Mouse (Mus musculus): ENCODE results near the gene Optc. TPM values are rescaled to one million over a fixed set of nuclear protein-coding genes. Genes with fewer than 3 reads are reported as not detected.
A peak's percentile ranks its signal among the peaks of the same experiment; 100 is the strongest.

Optc gene
- polyA plus RNA-seq, 1 experiment from 2014 or later = 1.7 TPM

DNA sequence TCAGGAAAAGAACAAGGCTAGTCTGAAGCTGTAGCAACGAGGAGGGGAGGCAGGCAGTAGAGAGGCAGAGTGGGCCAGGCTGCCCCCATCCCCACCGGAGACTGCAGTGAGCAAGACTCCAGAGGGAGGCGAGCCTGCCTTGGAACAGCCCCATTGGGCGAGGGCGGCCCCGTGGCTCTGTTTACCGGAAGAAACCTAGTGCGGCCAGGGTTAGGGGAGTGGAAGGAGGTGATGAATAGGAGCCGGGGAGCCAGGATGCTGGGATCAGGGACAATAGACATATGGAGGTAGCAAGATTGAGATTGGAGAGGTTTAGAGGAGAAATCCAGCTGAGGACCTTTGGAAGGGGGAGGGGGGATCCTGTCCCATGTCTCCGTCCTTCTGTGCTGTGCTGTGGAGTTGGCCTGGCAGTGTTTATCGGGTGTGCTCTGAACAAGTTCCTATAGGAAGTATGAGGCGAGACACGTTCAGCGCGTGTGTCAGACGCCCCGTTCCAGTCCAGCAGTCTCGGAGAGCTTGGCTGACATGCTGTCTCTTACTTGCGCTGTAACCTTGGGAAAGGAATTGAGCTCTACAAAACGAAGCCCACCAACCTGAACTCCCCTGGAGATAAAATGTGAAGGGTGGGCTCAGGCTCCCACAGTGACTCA lies 17.7 kb downstream of the Optc start:
- no peak; the same call in 1 of the 2 replicates for ATAC-seq (ENCODE audit: insufficient read depth, low FRiP score, low read depth)
- peak overlapping the region; percentile 38 for H3K4me2 ChIP-seq
- no peaks in the 10 kb centered on the region for H3K27me3 ChIP-seq (replicated peaks)
- H3K27ac ChIP-seq = peak overlapping the region; percentile 61
- H3K9ac ChIP-seq = peak overlapping the region; percentile 17; the same call in 1 of the 2 replicates
- H3K4me1 ChIP-seq = peaks cover 65% of the 10 kb centered on the region
- H3K4me3 ChIP-seq (replicated peaks) = no peak overlapping the region
- 19% methylated on average over 20 of the region's 20 CpGs for WGBS
- H3K36me3 ChIP-seq = no peaks in the 10 kb centered on the region
- no peaks in the 10 kb centered on the region for H3K9me3 ChIP-seq

DNA sequence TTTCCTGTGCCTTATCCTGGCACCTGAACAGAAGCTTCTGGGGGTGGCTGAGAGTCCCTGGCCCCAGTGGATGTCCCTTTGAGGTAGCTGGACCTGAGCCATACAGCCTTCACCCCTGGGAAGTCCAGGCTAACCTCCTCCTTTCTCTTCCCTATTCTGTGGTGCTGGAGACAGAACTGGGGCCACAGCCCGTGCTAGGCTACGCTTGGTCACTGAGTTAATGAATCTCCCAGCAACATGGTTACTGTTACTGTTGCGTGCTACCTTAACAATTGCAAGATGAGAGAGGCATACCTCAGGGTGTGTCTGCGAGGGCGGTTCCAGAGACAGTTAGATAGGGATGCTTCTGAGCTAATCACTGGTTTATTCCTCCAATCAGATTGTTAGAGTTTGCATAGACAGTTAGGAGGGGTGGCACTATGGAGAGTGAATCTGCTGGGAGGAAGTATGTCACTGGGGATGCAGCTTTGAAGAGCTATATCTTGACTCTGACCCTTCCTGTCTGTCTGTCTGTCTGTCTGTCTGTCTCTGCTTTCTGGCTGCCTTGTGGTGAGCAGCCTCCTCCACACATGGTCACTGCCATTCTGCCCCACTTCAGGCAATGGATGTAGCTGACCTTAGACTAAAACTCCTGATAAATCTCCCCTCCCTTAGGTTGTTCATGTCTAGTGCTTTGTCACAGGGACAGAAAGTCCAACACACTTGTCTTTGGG lies 20.1 kb downstream of the Optc start:
- H3K9me3 ChIP-seq = no peaks in the 10 kb centered on the region
- WGBS = 83% methylated on average over 5 of the region's 5 CpGs
- H3K36me3 ChIP-seq = no peaks in the 10 kb centered on the region
- H3K27ac ChIP-seq = no peak overlapping the region
- peaks cover 53% of the 10 kb centered on the region for H3K4me1 ChIP-seq
- no peak for ATAC-seq (ENCODE audit: insufficient read depth, low FRiP score, low read depth)
- no peak overlapping the region for H3K4me2 ChIP-seq
- no peak overlapping the region for H3K4me3 ChIP-seq (replicated peaks)
- H3K9ac ChIP-seq = no peak overlapping the region
- no peaks in the 10 kb centered on the region for H3K27me3 ChIP-seq (replicated peaks)

DNA sequence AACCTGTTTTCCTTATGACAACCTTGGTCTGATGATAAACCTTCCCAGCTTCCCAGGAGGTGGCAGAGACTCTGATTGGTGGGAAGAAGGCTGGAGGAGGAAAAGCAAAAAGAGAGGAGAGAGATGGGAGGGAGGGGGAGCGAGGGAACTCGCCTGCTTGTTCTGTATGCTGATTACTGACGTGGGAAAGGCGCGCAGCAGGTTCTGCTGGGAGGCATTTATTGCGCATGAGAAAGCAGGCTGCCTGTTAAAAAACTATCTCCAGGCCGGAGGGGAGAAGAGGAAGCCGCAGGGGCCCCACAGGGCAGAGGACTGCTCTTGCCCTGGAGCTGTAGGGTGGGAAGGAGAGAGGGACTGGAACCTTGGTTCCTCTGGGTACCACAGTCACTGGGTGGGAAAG lies 20.8 kb downstream of the Optc start:
- no peak overlapping the region for H3K4me2 ChIP-seq
- no peak overlapping the region for H3K27ac ChIP-seq
- no peak overlapping the region for H3K4me3 ChIP-seq (replicated peaks)
- no peak for ATAC-seq (ENCODE audit: insufficient read depth, low FRiP score, low read depth)
- WGBS = 19% methylated on average over 8 of the region's 8 CpGs
- H3K36me3 ChIP-seq = no peaks in the 10 kb centered on the region
- H3K9me3 ChIP-seq = no peaks in the 10 kb centered on the region
- H3K9ac ChIP-seq = no peak overlapping the region
- peaks cover 46% of the 10 kb centered on the region for H3K4me1 ChIP-seq
- H3K27me3 ChIP-seq (replicated peaks) = no peaks in the 10 kb centered on the region

DNA sequence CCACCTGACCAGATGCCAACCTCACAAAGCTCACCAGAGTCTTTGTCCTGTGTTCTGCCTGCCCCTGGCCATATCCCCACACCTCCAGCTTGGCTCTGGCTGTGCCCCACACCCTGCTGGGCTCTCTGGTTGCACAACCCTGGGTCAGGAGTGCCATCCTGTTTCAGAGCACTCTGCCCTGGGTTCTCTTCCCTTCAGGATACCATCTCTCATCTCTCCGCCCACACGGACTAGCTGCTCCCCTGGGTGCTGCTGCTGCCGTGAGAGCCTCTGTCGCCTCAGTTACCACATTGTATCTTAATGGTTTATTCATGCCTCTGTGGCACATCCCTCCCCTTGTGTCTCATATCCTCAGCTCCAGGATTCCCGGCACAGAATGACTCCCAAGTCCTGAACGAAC lies 21.4 kb downstream of the Optc start:
- 63% methylated on average over 6 of the region's 6 CpGs for WGBS
- no peaks in the 10 kb centered on the region for H3K9me3 ChIP-seq
- peaks cover 40% of the 10 kb centered on the region for H3K4me1 ChIP-seq

DNA sequence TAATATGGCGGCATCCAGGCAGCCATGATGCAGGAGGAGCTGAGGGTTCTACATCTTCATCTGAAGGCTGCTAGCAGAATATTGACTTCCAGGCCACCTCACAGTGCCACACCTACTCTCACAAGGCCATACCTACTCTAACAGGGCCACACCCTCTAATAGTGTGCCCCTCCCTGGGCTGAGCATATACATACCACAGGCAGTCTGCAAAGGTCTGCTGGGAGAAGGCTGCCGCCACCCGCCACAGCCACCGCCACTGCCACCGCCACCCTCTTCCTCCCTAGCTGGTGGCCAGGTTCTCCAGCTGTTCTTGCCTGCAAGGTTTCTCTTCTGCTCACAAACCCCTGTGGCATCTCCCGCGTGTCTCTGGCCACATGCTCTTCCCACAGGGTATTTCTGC lies 22.0 kb downstream of the Optc start:
- ATAC-seq (ENCODE audit: insufficient read depth, low FRiP score, low read depth) = peak; percentile 64; the same call in 1 of the 2 replicates
- no peak overlapping the region for H3K4me2 ChIP-seq
- H3K27me3 ChIP-seq (replicated peaks) = no peaks in the 10 kb centered on the region
- H3K36me3 ChIP-seq = no peaks in the 10 kb centered on the region
- WGBS = 88% methylated on average over 7 of the region's 7 CpGs
- no peaks in the 10 kb centered on the region for H3K9me3 ChIP-seq
- no peak overlapping the region for H3K9ac ChIP-seq
- H3K4me1 ChIP-seq = peaks cover 34% of the 10 kb centered on the region
- H3K27ac ChIP-seq = no peak overlapping the region
- no peak overlapping the region for H3K4me3 ChIP-seq (replicated peaks)

More for the DNA sequence above, 21.4 kb downstream of the Optc start:
- H3K27me3 ChIP-seq (replicated peaks) = no peaks in the 10 kb centered on the region
- H3K36me3 ChIP-seq = no peaks in the 10 kb centered on the region
- no peak overlapping the region for H3K4me3 ChIP-seq (replicated peaks)
- no peak overlapping the region for H3K9ac ChIP-seq
- no peak for ATAC-seq (ENCODE audit: insufficient read depth, low FRiP score, low read depth)
- no peak overlapping the region for H3K27ac ChIP-seq
- no peak overlapping the region for H3K4me2 ChIP-seq

DNA sequence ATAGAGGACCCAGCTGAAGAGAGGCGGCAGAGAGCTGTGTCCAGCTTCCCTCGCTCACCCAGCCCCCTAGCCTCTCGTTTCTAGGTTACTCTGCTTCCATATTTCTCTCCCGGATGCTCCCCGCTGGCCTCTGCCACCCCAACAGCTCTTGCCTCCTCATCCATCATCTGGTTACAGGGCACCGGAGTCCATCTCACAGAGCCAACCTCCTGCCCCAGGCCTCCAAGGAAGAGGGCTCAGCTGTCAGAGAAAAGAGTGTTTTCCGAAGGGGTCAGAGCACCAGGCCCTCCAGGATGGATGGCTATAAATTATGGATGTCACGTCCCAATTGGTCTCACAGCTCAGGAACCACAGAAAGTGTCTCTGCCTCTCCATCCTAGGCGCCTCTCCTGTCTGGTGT lies 23.1 kb downstream of the Optc start:
- Histone ChIP-seq H3K4me2 (no peak overlapping the region), H3K9me3 (no peaks in the 10 kb centered on the region), H3K27me3 (replicated peaks) (no peaks in the 10 kb centered on the region), H3K9ac (no peak overlapping the region), H3K27ac (no peak overlapping the region), H3K4me1 (peaks cover 25% of the 10 kb centered on the region), H3K4me3 (replicated peaks) (no peak overlapping the region), H3K36me3 (no peaks in the 10 kb centered on the region)
- no peak for ATAC-seq (ENCODE audit: insufficient read depth, low FRiP score, low read depth)
- 59% methylated on average over 9 of the region's 9 CpGs for WGBS

DNA sequence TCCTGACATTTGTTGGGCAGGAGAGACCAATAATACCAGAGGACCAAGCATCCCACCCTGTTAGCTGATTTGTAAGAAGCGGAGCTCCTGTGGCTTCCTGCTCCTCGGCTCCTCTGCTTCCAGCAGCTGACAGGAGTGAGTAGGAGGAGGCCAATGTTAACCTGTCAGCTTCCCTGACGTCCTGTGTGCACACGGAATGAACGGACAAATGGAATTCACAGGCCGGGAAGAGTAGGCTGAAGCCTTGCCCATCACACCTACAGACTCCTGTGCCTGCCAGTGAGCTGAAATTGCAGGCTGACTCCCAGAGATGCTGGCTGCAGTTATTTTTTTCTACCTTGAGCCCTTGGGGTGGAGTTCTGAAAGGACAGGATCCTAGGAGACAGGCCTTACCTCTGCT lies 23.7 kb downstream of the Optc start:
- Histone ChIP-seq H3K4me1 (peaks cover 18% of the 10 kb centered on the region), H3K9me3 (no peaks in the 10 kb centered on the region), H3K4me3 (replicated peaks) (no peak overlapping the region), H3K27me3 (replicated peaks) (no peaks in the 10 kb centered on the region), H3K4me2 (no peak overlapping the region), H3K9ac (no peak overlapping the region), H3K27ac (no peak overlapping the region), H3K36me3 (no peaks in the 10 kb centered on the region)
- no peak for ATAC-seq (ENCODE audit: insufficient read depth, low FRiP score, low read depth)
- 64% methylated on average over 6 of the region's 6 CpGs for WGBS

DNA sequence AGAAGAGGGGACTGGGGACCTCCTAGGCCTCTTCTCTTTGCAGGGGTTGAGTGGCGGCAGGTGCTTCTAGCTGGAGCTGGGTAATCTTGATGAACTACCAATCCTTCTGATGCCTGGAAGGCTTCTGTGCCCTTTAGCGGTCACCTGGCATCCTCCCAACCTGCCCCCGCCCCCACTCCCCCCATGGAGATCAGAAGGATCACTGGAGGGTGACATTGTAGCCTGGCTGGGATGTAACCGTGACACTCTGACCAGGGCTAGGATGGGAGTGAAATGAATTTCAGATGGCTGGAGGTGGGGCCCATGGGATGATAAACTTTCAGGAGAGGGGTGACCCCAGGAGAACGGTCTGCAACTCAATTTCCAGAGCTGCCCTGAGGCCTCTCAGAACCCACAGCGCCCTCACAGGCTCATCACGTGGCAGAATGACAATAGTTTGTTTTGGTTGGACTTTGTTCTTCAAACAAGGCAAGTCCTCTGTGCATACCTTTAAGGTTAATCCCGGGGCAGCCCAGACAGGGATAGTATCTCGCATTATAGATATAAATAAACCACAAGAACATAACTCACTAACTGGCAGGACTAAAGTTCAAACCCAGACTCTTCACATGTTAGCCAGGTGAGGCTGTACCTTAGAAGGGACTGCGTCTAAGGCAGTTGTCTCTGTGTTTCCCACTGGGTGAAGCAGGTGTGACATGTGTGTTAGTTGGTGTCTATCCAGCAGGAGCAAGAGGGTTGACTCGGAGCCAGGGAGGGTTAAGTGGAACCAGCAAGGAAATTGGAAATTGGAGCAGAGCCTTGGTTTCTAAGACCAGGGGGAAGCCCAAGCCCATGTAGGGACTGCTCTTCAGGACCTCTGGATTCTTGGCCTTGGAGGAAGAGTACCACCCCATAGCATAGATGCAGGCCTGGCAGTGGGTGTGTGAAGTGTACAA lies 25.2 kb downstream of the Optc start:
- ATAC-seq (ENCODE audit: insufficient read depth, low FRiP score, low read depth) = no peak
- Histone ChIP-seq H3K36me3 (no peaks in the 10 kb centered on the region), H3K4me3 (replicated peaks) (no peak overlapping the region), H3K27me3 (replicated peaks) (no peaks in the 10 kb centered on the region), H3K4me2 (no peak overlapping the region), H3K9ac (no peak overlapping the region), H3K9me3 (no peaks in the 10 kb centered on the region), H3K27ac (no peak overlapping the region), H3K4me1 (peaks cover 13% of the 10 kb centered on the region)
- WGBS = 50% methylated on average over 11 of the region's 11 CpGs

DNA sequence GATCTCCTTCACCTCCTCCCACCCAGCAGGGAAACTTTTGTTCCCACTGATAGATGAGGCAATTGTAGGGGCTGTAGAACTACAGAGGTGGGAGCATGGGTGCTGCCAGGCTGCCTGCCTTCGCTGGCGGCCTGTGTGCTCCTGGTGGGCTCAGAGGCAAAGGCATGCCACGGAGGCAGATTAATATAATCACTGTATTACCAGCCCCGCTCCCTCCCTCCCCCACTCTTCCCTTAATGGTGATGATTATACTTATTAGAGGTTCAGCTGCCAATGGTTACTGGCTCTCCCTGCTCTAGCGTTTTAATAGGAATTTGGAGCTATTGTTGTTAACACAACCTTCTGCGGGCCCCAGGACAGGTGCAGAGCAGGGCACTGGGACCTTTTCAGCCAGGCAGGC lies 26.0 kb downstream of the Optc start:
- no peak for ATAC-seq (ENCODE audit: insufficient read depth, low FRiP score, low read depth)
- Histone ChIP-seq H3K4me3 (replicated peaks) (no peak overlapping the region), H3K9me3 (no peaks in the 10 kb centered on the region), H3K4me1 (0 out of 2 replicates have a peak, but pooled peaks cover 5% of the 10 kb centered on the region), H3K36me3 (no peaks in the 10 kb centered on the region), H3K27me3 (replicated peaks) (no peaks in the 10 kb centered on the region), H3K4me2 (no peak overlapping the region), H3K27ac (no peak overlapping the region), H3K9ac (no peak overlapping the region)
- WGBS = 45% methylated on average over 6 of the region's 6 CpGs

DNA sequence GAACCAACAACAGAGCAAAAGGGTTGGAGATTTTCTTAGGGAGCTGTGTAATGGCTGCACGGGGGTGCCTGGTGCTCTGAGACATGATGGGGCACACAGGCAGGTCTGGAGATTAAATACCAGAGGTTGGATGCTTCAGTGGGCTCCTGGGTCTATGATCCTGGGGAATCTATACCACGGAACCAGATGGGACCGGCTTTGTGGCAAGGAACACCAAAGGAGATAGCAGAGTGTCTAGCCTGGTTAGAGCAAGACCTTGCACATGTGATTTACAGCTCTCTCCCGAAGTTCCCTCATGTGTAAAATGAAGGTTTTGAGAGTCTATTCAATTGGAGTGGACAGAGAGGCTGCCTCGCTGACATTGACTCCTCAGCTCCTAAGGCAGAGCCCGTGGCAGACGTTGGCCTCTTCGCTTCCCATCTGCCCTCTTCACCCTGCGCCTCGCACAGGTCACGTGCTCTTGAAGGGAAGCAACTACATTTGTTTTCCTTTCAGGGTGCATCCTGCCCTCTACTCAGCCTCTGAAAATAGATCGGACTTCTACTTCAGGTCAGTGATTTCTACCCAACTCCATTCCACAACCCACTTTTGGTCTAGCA lies 28.9 kb downstream of the Optc start:
- no peak overlapping the region for H3K27ac ChIP-seq
- H3K4me1 ChIP-seq = no peaks in the 10 kb centered on the region
- H3K36me3 ChIP-seq = no peaks in the 10 kb centered on the region
- WGBS = 62% methylated on average over 12 of the region's 12 CpGs
- no peak overlapping the region for H3K4me2 ChIP-seq
- H3K9ac ChIP-seq = no peak overlapping the region
- H3K4me3 ChIP-seq (replicated peaks) = no peak overlapping the region
- no peaks in the 10 kb centered on the region for H3K27me3 ChIP-seq (replicated peaks)
- H3K9me3 ChIP-seq = no peaks in the 10 kb centered on the region
- no peak for ATAC-seq (ENCODE audit: insufficient read depth, low FRiP score, low read depth)

DNA sequence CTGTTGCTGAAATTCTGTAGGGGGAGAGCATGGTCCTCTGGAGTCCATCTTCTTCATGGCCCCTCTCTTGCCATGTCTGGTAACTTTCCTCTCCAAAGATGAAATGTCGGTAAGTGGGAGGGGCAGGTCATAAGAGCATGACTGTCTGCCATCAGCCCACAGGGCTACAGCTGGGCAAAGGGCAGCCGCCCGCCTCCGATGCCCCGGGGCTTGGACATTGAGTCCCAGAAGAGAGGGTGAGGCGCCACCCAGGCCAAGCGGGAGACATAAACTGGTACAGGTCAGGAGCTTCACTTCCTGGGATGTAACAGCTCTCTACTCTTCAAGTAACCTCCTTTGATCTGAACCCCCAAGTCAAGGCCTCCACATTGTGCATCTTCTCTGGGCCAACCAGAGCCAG lies 30.9 kb downstream of the Optc start:
- H3K27me3 ChIP-seq (replicated peaks) = no peaks in the 10 kb centered on the region
- no peak overlapping the region for H3K9ac ChIP-seq
- no peak overlapping the region for H3K27ac ChIP-seq
- H3K4me3 ChIP-seq (replicated peaks) = no peak overlapping the region
- 87% methylated on average over 7 of the region's 7 CpGs for WGBS
- no peaks in the 10 kb centered on the region for H3K4me1 ChIP-seq
- no peak overlapping the region for H3K4me2 ChIP-seq
- no peak for ATAC-seq (ENCODE audit: insufficient read depth, low FRiP score, low read depth)
- H3K9me3 ChIP-seq = no peaks in the 10 kb centered on the region
- H3K36me3 ChIP-seq = no peaks in the 10 kb centered on the region

Data from stomach, embryonic 15.5 days (tissue).